Mouse (Mus musculus) layer of hippocampus, postnatal 25 days (tissue): ENCODE measurements around the gene Gm16440. TPM values are rescaled to one million over a fixed set of nuclear protein-coding genes. Genes with fewer than 3 reads are reported as not detected.
"Not testable (repeated sequence)": the region's sequence is repeated elsewhere in the genome, so short reads cannot be mapped to it uniquely, and the experiment has no call there.

Experiments used
- DNase-seq, 2 experiments: peaks; one replicate each; pipeline ENCODE4 v3.0.0; 2022; ENCODE audit warnings: mixed read lengths in 2 of 2, low spot score in 1 of 2; ENCODE audit errors: extremely low spot score in 1 of 2
- total RNA-seq, 2 experiments: library from RNA; stranded (reverse); gene quantifications; 2 replicates each; pipeline ENCODE4 v1.2.3; 2021

Gene Gm16440
- total RNA-seq = not detected

GRCm38 (mm10) chr14:6390219-6390618 lies at the start of gene Gm16440:
TSS of gene Gm16440 (minus strand) at chr14:6390319.
- DNase-seq = not testable (repeated sequence)

- peak; percentile 19 to 21 for DNase-seq
Observed at GRCm38 (mm10) chr14:6426766-6427165, 36.6 kb upstream of the Gm16440 start.

GRCm38 (mm10) chr14:6426353-6426752 lies 36.2 kb upstream of the Gm16440 start:
- not testable (repeated sequence) for DNase-seq

GRCm38 (mm10) chr14:6412382-6412781 lies 22.3 kb upstream of the Gm16440 start, which contains the start of gene Gm3591:
TSS of gene Gm3591 (minus strand) at chr14:6412482.
- not testable (repeated sequence) for DNase-seq

GRCm38 (mm10) chr14:6343578-6343977 lies 46.5 kb downstream of the Gm16440 start, which contains the start of gene Gm3618:
TSS of gene Gm3618 (minus strand) at chr14:6343678.
- not testable (repeated sequence) for DNase-seq

Other genes with a start within 250 kb of the Gm16440 start
- gene Gm21560, start 171.0 kb downstream of the Gm16440 start, total RNA-seq = 1 to 10 TPM; 1.0 to 1.2 TPM
- 1 to 10 TPM; 1.9 to 2.8 TPM for gene Gm3411, start 103.1 kb downstream of the Gm16440 start, total RNA-seq
- not detected for gene Gm21103, start 85.5 kb downstream of the Gm16440 start, total RNA-seq
- not detected for gene Gm3618, start 46.6 kb downstream of the Gm16440 start, total RNA-seq
- 1 to 10 TPM in 1 of 2 experiments, under 1 TPM in 1; 0.61 to 1.5 TPM for gene Gm3591, start 22.2 kb upstream of the Gm16440 start, total RNA-seq
- gene Gm3594, start 54.3 kb upstream of the Gm16440 start, total RNA-seq = not detected
- not detected for gene Gm8356, start 147.0 kb upstream of the Gm16440 start, total RNA-seq
- gene Gm3629, start 200.3 kb upstream of the Gm16440 start, total RNA-seq = under 1 TPM; 0.52 to 0.98 TPM
- not detected for gene Gm3460, start 232.1 kb upstream of the Gm16440 start, total RNA-seq